Comparison of ENCODE assay signal across 8 mouse cellular contexts in the genomic region with DNA sequence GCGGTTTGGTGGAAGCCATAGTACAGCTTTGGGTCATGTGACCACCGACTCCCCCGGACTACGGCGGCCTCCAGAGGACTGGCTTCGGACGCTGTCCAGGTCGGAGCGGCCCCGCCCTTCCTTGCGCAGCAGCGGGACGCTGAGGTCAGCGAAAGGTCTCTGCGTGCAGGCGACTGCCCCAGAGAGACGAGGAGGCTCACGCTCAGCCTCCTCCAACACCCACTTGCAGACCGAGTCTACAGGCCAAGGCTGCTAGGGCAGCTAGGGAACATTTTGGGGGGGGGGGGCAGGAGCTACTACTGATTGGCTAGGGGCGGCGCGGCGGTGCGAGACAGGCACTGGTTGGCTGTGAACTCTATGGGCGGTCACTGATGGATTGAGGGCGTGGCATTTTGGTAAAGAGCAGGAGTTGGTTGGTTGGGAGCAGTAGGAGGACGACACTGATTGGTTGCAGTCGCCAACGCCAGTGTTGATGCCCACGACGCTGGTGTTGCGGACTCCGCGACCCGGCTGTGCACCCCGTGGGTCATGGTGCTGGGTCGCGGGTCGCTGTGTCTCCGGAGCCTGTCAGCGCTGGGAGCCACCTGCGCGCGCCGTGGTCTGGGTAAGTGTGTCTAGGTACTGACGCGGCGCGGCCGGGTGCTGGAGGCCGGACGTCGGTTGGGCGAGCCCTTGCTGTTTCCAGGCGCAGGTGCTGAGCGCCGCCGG. TPM values are rescaled to one million over a fixed set of nuclear protein-coding genes. Genes with fewer than 3 reads are reported as not detected.
DNase-seq lines count a peak whose midpoint lies in the region; ATAC-seq and TF ChIP-seq lines count a peak whose summit lies in the region.

Fahd1 (minus strand) TSS at position 300 of the 708 bp plus-strand sequence.

- TF ChIP-seq EP300 in MEL (IDR thresholded peaks at IDR 0.05; ENCODE audit: low read depth in 1 of 2, low read length in 2 of 2) = no peak

- DNase-seq in MEL (ENCODE audit: low read depth, low spot score) = peak; percentile 99
- peak; percentile 97 to 99 for DNase-seq in cerebellum, adult 2 months
- DNase-seq in forebrain, postnatal 0 days = peak; percentile 97
- peak; percentile 95 for DNase-seq in heart, postnatal 4 days
- DNase-seq in layer of hippocampus, adult 8-10 months (ENCODE audit: low spot score in 2 of 2) = peak; percentile 95 to 98
- peak; percentile 95 for DNase-seq in ovary, adult 18-20 months (ENCODE audit: low spot score)
- DNase-seq in thymus, postnatal 0 days (ENCODE audit: low spot score) = peak; percentile 96

- peak within 1 kb of the TSS; percentile 84 to 88 for H3K4me3 ChIP-seq in MEL (ENCODE audit: control insufficient read depth in 1 of 2, insufficient read depth in 1 of 2, low read depth in 2 of 2, low read length in 2 of 2)
- peak within 1 kb of the TSS; percentile 69 for H3K4me3 ChIP-seq in cerebellum, adult 2 months (replicated peaks; ENCODE audit: insufficient read depth, low read depth, low read length)
- H3K4me3 ChIP-seq in forebrain, postnatal 0 days (ENCODE audit: low read depth, low read length) = peak within 1 kb of the TSS; percentile 84
- H3K4me3 ChIP-seq in lung, embryonic 15.5 days = peak within 1 kb of the TSS; percentile 75

- peak within 1 kb of the TSS; percentile 63 for H3K27ac ChIP-seq in MEL (ENCODE audit: control insufficient read depth, low read depth, low read length)
- H3K27ac ChIP-seq in cerebellum, adult 2 months (ENCODE audit: insufficient read depth, low read length) = peak within 1 kb of the TSS; percentile 92
- peak within 1 kb of the TSS; percentile 93 for H3K27ac ChIP-seq in forebrain, postnatal 0 days (ENCODE audit: low read depth, low read length)
- peak within 1 kb of the TSS; percentile 93 for H3K27ac ChIP-seq in lung, embryonic 15.5 days

- ATAC-seq in forebrain, postnatal 0 days = peak; percentile 99
- peak; percentile 99 for ATAC-seq in lung, embryonic 15.5 days (ENCODE audit: borderline replicate concordance, extremely low read depth, low FRiP score, low TSS enrichment)

- no peak for TF ChIP-seq RAD21 in MEL (IDR thresholded peaks at IDR 0.05; ENCODE audit: low read depth, low read length)

- H3K79me2 ChIP-seq in MEL (ENCODE audit: control insufficient read depth, insufficient read depth, low read length, poor library complexity) = peaks cover 3% of the 10 kb centered on the region; the same call in 1 of the 2 replicates

- no peak for TF ChIP-seq CTCF in MEL (IDR thresholded peaks at IDR 0.05 in 2 of 3, conservative IDR thresholded peaks at IDR 0.05 in 1 of 3; ENCODE audit: control insufficient read depth in 1 of 3, insufficient read depth in 1 of 3, low read depth in 2 of 3, low read length in 3 of 3, poor library complexity in 1 of 3, severe bottlenecking in 1 of 3)
- no peak for TF ChIP-seq CTCF in cerebellum, adult 2 months (IDR thresholded peaks at IDR 0.05; ENCODE audit: borderline replicate concordance, insufficient read depth, low read depth, low read length)
- TF ChIP-seq CTCF in forebrain, postnatal 0 days (IDR thresholded peaks at IDR 0.05; ENCODE audit: low read depth) = no peak; the same call in 1 of the 2 replicates

- TF ChIP-seq POLR2A in MEL (IDR thresholded peaks at IDR 0.05; ENCODE audit: control insufficient read depth in 1 of 2, insufficient read depth in 1 of 2, low read depth in 1 of 2, low read length in 2 of 2, poor library complexity in 1 of 2) = peak; percentile 81 to 91
- TF ChIP-seq POLR2A in cerebellum, adult 2 months (IDR thresholded peaks at IDR 0.05; ENCODE audit: borderline replicate concordance, insufficient read depth, low read length) = peak; percentile 78

- peak within 1 kb of the TSS; percentile 78 for H3K9ac ChIP-seq in MEL (ENCODE audit: control insufficient read depth, low read depth, low read length, poor library complexity, severe bottlenecking)
- peak within 1 kb of the TSS; percentile 64 for H3K9ac ChIP-seq in forebrain, postnatal 0 days
- peak within 1 kb of the TSS; percentile 74 for H3K9ac ChIP-seq in lung, embryonic 15.5 days

- peaks cover 0 to 13% of the 10 kb centered on the region in 2 experiments; a peak in 2 of 4 replicates for H3K36me3 ChIP-seq in MEL (ENCODE audit: control insufficient read depth in 1 of 2, insufficient read depth in 2 of 2, low read length in 2 of 2)
- H3K36me3 ChIP-seq in forebrain, postnatal 0 days (ENCODE audit: insufficient read depth) = peaks cover 17% of the 10 kb centered on the region
- H3K36me3 ChIP-seq in lung, embryonic 15.5 days = 0 out of 2 replicates have a peak, but pooled peaks cover 3% of the 10 kb centered on the region

- peaks cover 0 to 15% of the 10 kb centered on the region in 2 experiments; a peak in 2 of 4 replicates for H3K4me1 ChIP-seq in MEL (ENCODE audit: control insufficient read depth in 1 of 2, insufficient read depth in 2 of 2, low read length in 2 of 2)
- no peaks in the 10 kb centered on the region for H3K4me1 ChIP-seq in cerebellum, adult 2 months (ENCODE audit: control insufficient read depth, insufficient read depth, low read length)
- H3K4me1 ChIP-seq in forebrain, postnatal 0 days (ENCODE audit: insufficient read depth) = peaks cover 16% of the 10 kb centered on the region; the same call in 1 of the 2 replicates
- H3K4me1 ChIP-seq in lung, embryonic 15.5 days = peaks cover 11% of the 10 kb centered on the region

- H3K27me3 ChIP-seq in MEL (ENCODE audit: control insufficient read depth in 1 of 2, insufficient read depth in 2 of 2, low read length in 2 of 2) = no peaks in the 10 kb centered on the region
- H3K27me3 ChIP-seq in cerebellum, adult 2 months (ENCODE audit: control insufficient read depth, insufficient read depth, low read length) = no peaks in the 10 kb centered on the region
- no peaks in the 10 kb centered on the region for H3K27me3 ChIP-seq in forebrain, postnatal 0 days (ENCODE audit: insufficient read depth, low read length)
- peaks cover 9% of the 10 kb centered on the region; the same call in 1 of the 2 replicates for H3K27me3 ChIP-seq in lung, embryonic 15.5 days

- no peaks in the 10 kb centered on the region for H3K9me3 ChIP-seq in MEL (replicated peaks; ENCODE audit: insufficient read depth, low read length)
- no peaks in the 10 kb centered on the region for H3K9me3 ChIP-seq in forebrain, postnatal 0 days (ENCODE audit: low read length)
- H3K9me3 ChIP-seq in lung, embryonic 15.5 days = no peaks in the 10 kb centered on the region

- WGBS in cerebellum, adult 2 months = under 1% methylated on average over 58 of the region's 58 CpGs
- 1% methylated on average over 58 of the region's 58 CpGs for WGBS in forebrain, postnatal 0 days
- 0% methylated on average over 58 of the region's 58 CpGs for WGBS in lung, embryonic 15.5 days

- H3K4me2 ChIP-seq in forebrain, postnatal 0 days (ENCODE audit: low read depth) = peak within 1 kb of the TSS; percentile 96
- peak within 1 kb of the TSS; percentile 82 for H3K4me2 ChIP-seq in lung, embryonic 15.5 days

TF ChIP-seq in MEL, 35 proteins besides CTCF, POLR2A, EP300 and RAD21 (continues in another document):
- TF ChIP-seq NELFE (IDR thresholded peaks at IDR 0.05; ENCODE audit: low read depth, low read length) = peak; percentile 86
- TF ChIP-seq ZKSCAN1 (IDR thresholded peaks at IDR 0.05; ENCODE audit: low read depth, low read length) = no peak
- peak; percentile 10 for TF ChIP-seq MAZ (IDR thresholded peaks at IDR 0.05; ENCODE audit: low read depth, low read length)
- peak; percentile 52; the same call in 1 of the 2 replicates for TF ChIP-seq HCFC1 (IDR thresholded peaks at IDR 0.05; ENCODE audit: low read depth, low read length)
- no peak for TF ChIP-seq MYB (IDR thresholded peaks at IDR 0.05; ENCODE audit: low read depth, low read length)
- TF ChIP-seq POLR2AphosphoS5 (IDR thresholded peaks at IDR 0.05; ENCODE audit: borderline replicate concordance, low read depth, low read length) = no peak
- no peak; the same call in 1 of the 2 replicates for TF ChIP-seq BHLHE40 (IDR thresholded peaks at IDR 0.05; ENCODE audit: borderline replicate concordance, low read depth, low read length)
- no peak for TF ChIP-seq RCOR1 (IDR thresholded peaks at IDR 0.05; ENCODE audit: low read depth, low read length)
- no peak for TF ChIP-seq GATA1 (IDR thresholded peaks at IDR 0.05; ENCODE audit: low read depth, low read length)
- peak; percentile 39; the same call in 1 of the 2 replicates for TF ChIP-seq TCF12 (IDR thresholded peaks at IDR 0.05; ENCODE audit: low read depth, low read length)
- peak in 1 of 2 experiments; percentile 76; a peak in 3 of 4 replicates for TF ChIP-seq USF2 (IDR thresholded peaks at IDR 0.05; ENCODE audit: borderline replicate concordance in 1 of 2, insufficient read depth in 1 of 2, low read depth in 1 of 2, low read length in 2 of 2)
- 0 out of 2 replicates have a peak, but pooled peaks have one; percentile 4 for TF ChIP-seq MYC (IDR thresholded peaks at IDR 0.05; ENCODE audit: low read depth, low read length)
- TF ChIP-seq CHD1 (IDR thresholded peaks at IDR 0.05; ENCODE audit: low read depth, low read length) = no peak
- TF ChIP-seq TAL1 (IDR thresholded peaks at IDR 0.05; ENCODE audit: low read length) = no peak
- TF ChIP-seq E2F4 (IDR thresholded peaks at IDR 0.05; ENCODE audit: borderline replicate concordance, low read depth, low read length) = no peak
- no peak for TF ChIP-seq ZNF384 (IDR thresholded peaks at IDR 0.05; ENCODE audit: low read depth, low read length)
- TF ChIP-seq TBP (IDR thresholded peaks at IDR 0.05; ENCODE audit: low read depth, low read length) = peak; percentile 60; the same call in 1 of the 2 replicates
- TF ChIP-seq CHD2 (IDR thresholded peaks at IDR 0.05; ENCODE audit: low read length) = no peak
- peak; percentile 66 for TF ChIP-seq MXI1 (IDR thresholded peaks at IDR 0.05; ENCODE audit: low read depth, low read length)
- TF ChIP-seq GABPA (IDR thresholded peaks at IDR 0.05; ENCODE audit: low read depth, low read length) = no peak
- TF ChIP-seq ELF1 (IDR thresholded peaks at IDR 0.05; ENCODE audit: low read depth, low read length) = 0 out of 2 replicates have a peak, but pooled peaks have one; percentile 8

RNA-seq across cellular contexts. Expression of gene Fahd1, which starts in this region (rescaled TPM):
- 2.0 and 2.7 TPM in 2 replicates for total RNA-seq in MEL (2012; rRNA removed)
- 1 to 10 TPM in 1 of 2 experiments, not detected in 1; 4.7 TPM for polyA plus RNA-seq in MEL (2012; ENCODE audit: insufficient read depth in 1 of 2, insufficient read length in 2 of 2, low read depth in 1 of 2, low replicate concordance in 2 of 2, missing spikeins in 1 of 2)
- polyA plus RNA-seq in cerebellum, adult 2 months (2012; rRNA removed) = 31.1 and 33.4 TPM in 2 replicates
- total RNA-seq in forebrain, postnatal 0 days (2014; rRNA removed) = 15.1 and 16.6 TPM in 2 replicates
- polyA plus RNA-seq in forebrain, postnatal 0 days (2015; fragmentation: Nextera tagmentation; extraction: Ambion mirVana) = 13.5 and 15.6 TPM in 2 replicates
- total RNA-seq in heart, postnatal 4 days (2021) = 10 to 100 TPM; 50.3 to 53.0 TPM
- 10 to 100 TPM; 18.5 to 21.1 (median 20.6) TPM for total RNA-seq in layer of hippocampus, adult 8-10 months (2022)
- 18.8 and 19.9 TPM in 2 replicates for polyA plus RNA-seq in lung, embryonic 15.5 days (2015; fragmentation: Nextera tagmentation; extraction: Ambion mirVana)
- polyA plus RNA-seq in thymus, postnatal 0 days (2015; fragmentation: Nextera tagmentation; extraction: Ambion mirVana) = 11.0 and 12.8 TPM in 2 replicates

Comparison
In these comparisons a context has a peak if more than half of its experiments do, and no peak if none do; other contexts are left out.
1. Peak in every context shown above with its lines: DNase-seq, ATAC-seq, H3K4me3 ChIP-seq and H3K27ac ChIP-seq.